Mouse (Mus musculus): ENCODE data around the gene Rreb1.

Gene Rreb1

GRCm38 (mm10) chr13:37873125-37873891 lies 95.1 kb downstream of the Rreb1 start:
- no peak for DNase-seq (ENCODE audit: low read depth, low spot score)

- DNase-seq (ENCODE audit: low read depth, low spot score): no peak
Observed at GRCm38 (mm10) chr13:37875919-37876318, 97.7 kb downstream of the Rreb1 start.

GRCm38 (mm10) chr13:37876366-37876765 lies 98.2 kb downstream of the Rreb1 start:
- DNase-seq (ENCODE audit: low read depth, low spot score): no peak

GRCm38 (mm10) chr13:37876836-37877235 lies 98.6 kb downstream of the Rreb1 start:
- DNase-seq (ENCODE audit: low read depth, low spot score): no peak

GRCm38 (mm10) chr13:37877241-37877640 lies 99.0 kb downstream of the Rreb1 start:
- no peak for DNase-seq (ENCODE audit: low read depth, low spot score)

- DNase-seq (ENCODE audit: low read depth, low spot score): no peak
Observed at GRCm38 (mm10) chr13:37878918-37879331, 100.7 kb downstream of the Rreb1 start.

GRCm38 (mm10) chr13:37879556-37879955 lies 101.4 kb downstream of the Rreb1 start:
- no peak for DNase-seq (ENCODE audit: low read depth, low spot score)

- DNase-seq (ENCODE audit: low read depth, low spot score): no peak
Observed at GRCm38 (mm10) chr13:37880035-37880434, 101.8 kb downstream of the Rreb1 start.

- peak; percentile 42 for DNase-seq (ENCODE audit: low read depth, low spot score)
Observed at GRCm38 (mm10) chr13:37880581-37881130, 102.5 kb downstream of the Rreb1 start.

- no peak for DNase-seq (ENCODE audit: low read depth, low spot score)
Observed at GRCm38 (mm10) chr13:37882521-37882920, 104.3 kb downstream of the Rreb1 start.

- DNase-seq (ENCODE audit: low read depth, low spot score): no peak
Observed at GRCm38 (mm10) chr13:37883008-37883407, 104.8 kb downstream of the Rreb1 start.

GRCm38 (mm10) chr13:37885392-37885791 lies 107.2 kb downstream of the Rreb1 start:
- DNase-seq (ENCODE audit: low read depth, low spot score): no peak

- no peak for DNase-seq (ENCODE audit: low read depth, low spot score)
Observed at GRCm38 (mm10) chr13:37886024-37886423, 107.8 kb downstream of the Rreb1 start.

GRCm38 (mm10) chr13:37894756-37895155 lies 116.6 kb downstream of the Rreb1 start:
- no peak for DNase-seq (ENCODE audit: low read depth, low spot score)

GRCm38 (mm10) chr13:37895564-37896254 lies 117.5 kb downstream of the Rreb1 start:
- DNase-seq (ENCODE audit: low read depth, low spot score): no peak

- no peak for DNase-seq (ENCODE audit: low read depth, low spot score)
Observed at GRCm38 (mm10) chr13:37896423-37896822, 118.2 kb downstream of the Rreb1 start.

GRCm38 (mm10) chr13:37898772-37899171 lies 120.6 kb downstream of the Rreb1 start:
- DNase-seq (ENCODE audit: low read depth, low spot score): no peak

- DNase-seq (ENCODE audit: low read depth, low spot score): no peak
Observed at GRCm38 (mm10) chr13:37903036-37903435, 124.8 kb downstream of the Rreb1 start.

GRCm38 (mm10) chr13:37903476-37903875 lies 125.3 kb downstream of the Rreb1 start:
- no peak for DNase-seq (ENCODE audit: low read depth, low spot score)

- DNase-seq (ENCODE audit: low read depth, low spot score): no peak
Observed at GRCm38 (mm10) chr13:37904436-37904835, 126.2 kb downstream of the Rreb1 start.

- DNase-seq (ENCODE audit: low read depth, low spot score): no peak
Observed at GRCm38 (mm10) chr13:37908061-37908460, 129.9 kb downstream of the Rreb1 start.

- DNase-seq (ENCODE audit: low read depth, low spot score): no peak
Observed at GRCm38 (mm10) chr13:37908493-37908892, 130.3 kb downstream of the Rreb1 start.

- no peak for DNase-seq (ENCODE audit: low read depth, low spot score)
Observed at GRCm38 (mm10) chr13:37909225-37909624, 131.0 kb downstream of the Rreb1 start.
